Mouse (Mus musculus): ENCODE data around the gene Myrfl. TPM values are rescaled to one million over a fixed set of nuclear protein-coding genes. Genes with fewer than 3 reads are reported as not detected.

Gene Myrfl
- polyA plus RNA-seq, 1 experiment from 2014 or later: 7.9 TPM

GRCm38 (mm10) chr10:116802178-116802794 lies 94.4 kb downstream of the Myrfl start:
- Histone ChIP-seq H3K27me3 (replicated peaks) (no peaks in the 10 kb centered on the region), H3K4me1 (replicated peaks) (no peaks in the 10 kb centered on the region), H3K9me3 (no peaks in the 10 kb centered on the region), H3K27ac (no peak overlapping the region), H3K4me3 (replicated peaks) (no peak overlapping the region), H3K9ac (no peak overlapping the region), H3K36me3 (no peaks in the 10 kb centered on the region), H3K4me2 (replicated peaks) (no peak overlapping the region)
- no peak for ATAC-seq
- WGBS: 51% methylated on average over 5 of the region's 5 CpGs

- 53% methylated on average over 4 of the region's 4 CpGs for WGBS
- Histone ChIP-seq H3K4me3 (replicated peaks) (no peak overlapping the region), H3K9me3 (no peaks in the 10 kb centered on the region), H3K4me2 (replicated peaks) (no peak overlapping the region), H3K27me3 (replicated peaks) (no peaks in the 10 kb centered on the region), H3K27ac (no peak overlapping the region), H3K4me1 (replicated peaks) (no peaks in the 10 kb centered on the region), H3K36me3 (no peaks in the 10 kb centered on the region), H3K9ac (no peak overlapping the region)
- no peak for ATAC-seq
Observed at GRCm38 (mm10) chr10:116801281-116801680, 95.4 kb downstream of the Myrfl start.

- WGBS: 64% methylated on average over 6 of the region's 6 CpGs
- no peaks in the 10 kb centered on the region for H3K36me3 ChIP-seq
- H3K4me2 ChIP-seq (replicated peaks): no peak overlapping the region
- H3K27ac ChIP-seq: no peak overlapping the region
- no peak overlapping the region for H3K9ac ChIP-seq
- H3K27me3 ChIP-seq (replicated peaks): no peaks in the 10 kb centered on the region
- no peak for ATAC-seq
- no peak overlapping the region for H3K4me3 ChIP-seq (replicated peaks)
- no peaks in the 10 kb centered on the region for H3K4me1 ChIP-seq (replicated peaks)
- H3K9me3 ChIP-seq: no peaks in the 10 kb centered on the region
Observed at GRCm38 (mm10) chr10:116796066-116796465, 100.7 kb downstream of the Myrfl start.

- no peak overlapping the region for H3K4me2 ChIP-seq (replicated peaks)
- ATAC-seq: no peak
- H3K9ac ChIP-seq: no peak overlapping the region
- no peak overlapping the region for H3K4me3 ChIP-seq (replicated peaks)
- no peak overlapping the region for H3K27ac ChIP-seq
- H3K9me3 ChIP-seq: no peaks in the 10 kb centered on the region
- H3K4me1 ChIP-seq (replicated peaks): no peaks in the 10 kb centered on the region
- H3K27me3 ChIP-seq (replicated peaks): no peaks in the 10 kb centered on the region
- H3K36me3 ChIP-seq: no peaks in the 10 kb centered on the region
Observed at GRCm38 (mm10) chr10:116789096-116789495, 107.6 kb downstream of the Myrfl start.

GRCm38 (mm10) chr10:116788431-116788830 lies 108.3 kb downstream of the Myrfl start:
- H3K27me3 ChIP-seq (replicated peaks): no peaks in the 10 kb centered on the region
- no peak overlapping the region for H3K9ac ChIP-seq
- H3K9me3 ChIP-seq: no peaks in the 10 kb centered on the region
- no peaks in the 10 kb centered on the region for H3K36me3 ChIP-seq
- H3K4me1 ChIP-seq (replicated peaks): no peaks in the 10 kb centered on the region
- H3K27ac ChIP-seq: no peak overlapping the region
- H3K4me3 ChIP-seq (replicated peaks): no peak overlapping the region
- no peak overlapping the region for H3K4me2 ChIP-seq (replicated peaks)
- ATAC-seq: no peak

GRCm38 (mm10) chr10:116784098-116784497 lies 112.6 kb downstream of the Myrfl start:
- Histone ChIP-seq H3K4me2 (replicated peaks) (no peak overlapping the region), H3K4me1 (replicated peaks) (no peaks in the 10 kb centered on the region), H3K27me3 (replicated peaks) (no peaks in the 10 kb centered on the region), H3K9ac (no peak overlapping the region), H3K36me3 (no peaks in the 10 kb centered on the region), H3K9me3 (no peaks in the 10 kb centered on the region), H3K4me3 (replicated peaks) (no peak overlapping the region), H3K27ac (no peak overlapping the region)
- 78% methylated on average over 6 of the region's 6 CpGs for WGBS
- ATAC-seq: no peak

GRCm38 (mm10) chr10:116783020-116783419 lies 113.7 kb downstream of the Myrfl start:
- no peaks in the 10 kb centered on the region for H3K36me3 ChIP-seq
- no peak for ATAC-seq
- no peaks in the 10 kb centered on the region for H3K9me3 ChIP-seq
- WGBS: 47% methylated on average over 5 of the region's 5 CpGs
- H3K4me1 ChIP-seq (replicated peaks): no peaks in the 10 kb centered on the region
- no peak overlapping the region for H3K27ac ChIP-seq
- no peak overlapping the region for H3K4me2 ChIP-seq (replicated peaks)
- no peaks in the 10 kb centered on the region for H3K27me3 ChIP-seq (replicated peaks)
- no peak overlapping the region for H3K4me3 ChIP-seq (replicated peaks)
- no peak overlapping the region for H3K9ac ChIP-seq

GRCm38 (mm10) chr10:116777947-116778346 lies 118.8 kb downstream of the Myrfl start:
- Histone ChIP-seq H3K4me1 (replicated peaks) (no peaks in the 10 kb centered on the region), H3K36me3 (no peaks in the 10 kb centered on the region), H3K4me3 (replicated peaks) (no peak overlapping the region), H3K9ac (no peak overlapping the region), H3K4me2 (replicated peaks) (no peak overlapping the region), H3K9me3 (no peaks in the 10 kb centered on the region), H3K27ac (no peak overlapping the region), H3K27me3 (replicated peaks) (no peaks in the 10 kb centered on the region)
- 93% methylated on average over 8 of the region's 8 CpGs for WGBS
- no peak for ATAC-seq

GRCm38 (mm10) chr10:116776846-116777245 lies 119.9 kb downstream of the Myrfl start:
- Histone ChIP-seq H3K27me3 (replicated peaks) (no peaks in the 10 kb centered on the region), H3K4me1 (replicated peaks) (no peaks in the 10 kb centered on the region), H3K9me3 (no peaks in the 10 kb centered on the region), H3K4me3 (replicated peaks) (no peak overlapping the region), H3K4me2 (replicated peaks) (no peak overlapping the region), H3K9ac (no peak overlapping the region), H3K36me3 (no peaks in the 10 kb centered on the region), H3K27ac (no peak overlapping the region)
- ATAC-seq: no peak
- WGBS: 89% methylated on average over 14 of the region's 14 CpGs

- WGBS: 60% methylated on average over 15 of the region's 15 CpGs
- Histone ChIP-seq H3K9me3 (no peaks in the 10 kb centered on the region), H3K4me2 (replicated peaks) (no peak overlapping the region), H3K4me3 (replicated peaks) (no peak overlapping the region), H3K27me3 (replicated peaks) (no peaks in the 10 kb centered on the region), H3K36me3 (no peaks in the 10 kb centered on the region), H3K4me1 (replicated peaks) (no peaks in the 10 kb centered on the region), H3K27ac (no peak overlapping the region), H3K9ac (no peak overlapping the region)
- ATAC-seq: no peak
Observed at GRCm38 (mm10) chr10:116773846-116774750, 122.6 kb downstream of the Myrfl start.

- Histone ChIP-seq H3K9me3 (no peaks in the 10 kb centered on the region), H3K9ac (no peak overlapping the region), H3K36me3 (no peaks in the 10 kb centered on the region), H3K4me2 (replicated peaks) (no peak overlapping the region), H3K4me1 (replicated peaks) (0 out of 2 replicates have a peak, but pooled peaks cover 3% of the 10 kb centered on the region), H3K27ac (no peak overlapping the region), H3K4me3 (replicated peaks) (no peak overlapping the region), H3K27me3 (replicated peaks) (no peaks in the 10 kb centered on the region)
- no peak for ATAC-seq
- 63% methylated on average over 21 of the region's 21 CpGs for WGBS
Observed at GRCm38 (mm10) chr10:116771215-116771935, 125.3 kb downstream of the Myrfl start.

GRCm38 (mm10) chr10:116768642-116769041 lies 128.1 kb downstream of the Myrfl start:
- Histone ChIP-seq H3K27me3 (replicated peaks) (no peaks in the 10 kb centered on the region), H3K27ac (no peak overlapping the region), H3K36me3 (no peaks in the 10 kb centered on the region), H3K9me3 (no peaks in the 10 kb centered on the region), H3K4me2 (replicated peaks) (no peak overlapping the region), H3K4me3 (replicated peaks) (no peak overlapping the region), H3K9ac (no peak overlapping the region), H3K4me1 (replicated peaks) (0 out of 2 replicates have a peak, but pooled peaks cover 3% of the 10 kb centered on the region)
- ATAC-seq: peak; percentile 56
- 51% methylated on average over 13 of the region's 13 CpGs for WGBS
